ENCODE assay signal across 8 mouse cellular contexts in genomic region chr6:41091177-41091829, GRCm38 (mm10). TPM values are rescaled to one million over a fixed set of nuclear protein-coding genes. Genes with fewer than 3 reads are reported as not detected.
DNase-seq lines count a peak whose midpoint lies in the region; ATAC-seq lines count a peak whose summit lies in the region.

No protein-coding gene starts in this region.

- ATAC-seq in frontal cortex, adult (ENCODE audit: low TSS enrichment), result peak; percentile 97

- no peak for DNase-seq in frontal cortex, postnatal 25 days (ENCODE audit: low spot score in 2 of 2)
- peak; percentile 21 to 49 for DNase-seq in right cerebral cortex, adult 2 months (ENCODE audit: low spot score in 2 of 2)
- DNase-seq in right cerebral cortex, postnatal 14 days, result no peak
- DNase-seq in left cerebral cortex, postnatal 14 days (ENCODE audit: low spot score in 2 of 2), result peak; percentile 20 to 47
- DNase-seq in thymus, postnatal 14 days, result peak; percentile 46
- no peak for DNase-seq in cerebellum, adult 9-11 months
- DNase-seq in cerebellum, postnatal 4 days (ENCODE audit: low spot score in 2 of 2), result no peak

- intact Hi-C loops in left cerebral cortex, postnatal 14 days (cut with DNase I), result no loop called here

RNA-seq across cellular contexts. Expression of gene 2210010C04Rik, which starts 56.0 kb away (rescaled TPM):
- total RNA-seq in left cerebral cortex, postnatal 14 days (2021), result not detected

Comparison
In these comparisons a context has a peak if more than half of its experiments do, and no peak if none do; other contexts are left out.
1. DNase-seq: peak in right cerebral cortex, adult 2 months (2 of 2), left cerebral cortex, postnatal 14 days (2 of 2) and thymus, postnatal 14 days (single experiment); none in frontal cortex, postnatal 25 days (0 of 2), right cerebral cortex, postnatal 14 days (single experiment), cerebellum, adult 9-11 months (single experiment) and cerebellum, postnatal 4 days (0 of 2).